Mouse (Mus musculus): ENCODE results near the gene Gper1.
"Not testable (repeated sequence)": the region's sequence is repeated elsewhere in the genome, so short reads cannot be mapped to it uniquely, and the experiment has no call there.

The Gper1 gene

GRCm38 (mm10) chr5:139390324-139391119 lies 32.4 kb upstream of the Gper1 start:
- not testable (repeated sequence) for DNase-seq (ENCODE audit: low read depth, low spot score)

- DNase-seq (ENCODE audit: low read depth, low spot score) = no peak
Observed at GRCm38 (mm10) chr5:139391309-139391990, 31.5 kb upstream of the Gper1 start.

GRCm38 (mm10) chr5:139392219-139393196 lies 30.4 kb upstream of the Gper1 start:
- no peak for DNase-seq (ENCODE audit: low read depth, low spot score)

- no peak for DNase-seq (ENCODE audit: low read depth, low spot score)
Observed at GRCm38 (mm10) chr5:139393197-139393588, 29.8 kb upstream of the Gper1 start.

GRCm38 (mm10) chr5:139394399-139394798 lies 28.6 kb upstream of the Gper1 start:
- no peak for DNase-seq (ENCODE audit: low read depth, low spot score)

- no peak for DNase-seq (ENCODE audit: low read depth, low spot score)
Observed at GRCm38 (mm10) chr5:139395528-139395927, 27.4 kb upstream of the Gper1 start.

GRCm38 (mm10) chr5:139397359-139397916 lies 25.5 kb upstream of the Gper1 start:
- DNase-seq (ENCODE audit: low read depth, low spot score) = no peak

GRCm38 (mm10) chr5:139397959-139398753 lies 24.8 kb upstream of the Gper1 start:
- DNase-seq (ENCODE audit: low read depth, low spot score) = peak; percentile 87

GRCm38 (mm10) chr5:139398786-139399185 lies 24.2 kb upstream of the Gper1 start:
- no peak for DNase-seq (ENCODE audit: low read depth, low spot score)

- DNase-seq (ENCODE audit: low read depth, low spot score) = no peak
Observed at GRCm38 (mm10) chr5:139399991-139400390, 23.0 kb upstream of the Gper1 start.

- DNase-seq (ENCODE audit: low read depth, low spot score) = no peak
Observed at GRCm38 (mm10) chr5:139402106-139402505, 20.8 kb upstream of the Gper1 start.

- DNase-seq (ENCODE audit: low read depth, low spot score) = no peak
Observed at GRCm38 (mm10) chr5:139403692-139404260, 19.2 kb upstream of the Gper1 start.

GRCm38 (mm10) chr5:139404801-139405401 lies 18.1 kb upstream of the Gper1 start, which contains the start of gene C130050O18Rik:
TSS of gene C130050O18Rik (plus strand) at chr5:139405280.
- no peak for DNase-seq (ENCODE audit: low read depth, low spot score)

- DNase-seq (ENCODE audit: low read depth, low spot score) = peak; percentile 23
Observed at GRCm38 (mm10) chr5:139405478-139405877, 17.5 kb upstream of the Gper1 start.

GRCm38 (mm10) chr5:139405953-139406352 lies 17.0 kb upstream of the Gper1 start:
- DNase-seq (ENCODE audit: low read depth, low spot score) = no peak

GRCm38 (mm10) chr5:139407121-139407885 lies 15.6 kb upstream of the Gper1 start:
- DNase-seq (ENCODE audit: low read depth, low spot score) = no peak

GRCm38 (mm10) chr5:139408511-139408910 lies 14.4 kb upstream of the Gper1 start:
- DNase-seq (ENCODE audit: low read depth, low spot score) = no peak

- no peak for DNase-seq (ENCODE audit: low read depth, low spot score)
Observed at GRCm38 (mm10) chr5:139409412-139409811, 13.5 kb upstream of the Gper1 start.

GRCm38 (mm10) chr5:139410056-139410455 lies 12.9 kb upstream of the Gper1 start:
- DNase-seq (ENCODE audit: low read depth, low spot score) = no peak

All from mesoderm, embryonic 11.5 days (tissue).